Mouse (Mus musculus) embryonic fibroblast, embryonic 13.5 days (primary cell): Measurements from ENCODE around the gene Cwc27. TPM values are rescaled to one million over a fixed set of nuclear protein-coding genes. Genes with fewer than 3 reads are reported as not detected.
A peak's percentile ranks its signal among the peaks of the same experiment; 100 is the strongest.

Source experiments
- H3K27ac ChIP-seq: 2 replicates; pipeline ENCODE4 v1.5.1; 2012; ENCODE audit warnings: low read length, control low read depth, inconsistent platforms; ENCODE audit not compliant: insufficient read depth
- H3K4me1 ChIP-seq: 2 replicates; pipeline ENCODE4 v1.6.1; 2011; ENCODE audit warnings: low read length; ENCODE audit not compliant: control insufficient read depth, insufficient read depth
- H3K4me3 ChIP-seq: 2 replicates; pipeline ENCODE4 v1.5.1; 2011; ENCODE audit warnings: mild to moderate bottlenecking, control low read depth, low read length; ENCODE audit not compliant: insufficient read depth
- CTCF ChIP-seq: IDR thresholded peaks from 2 replicates; pipeline ENCODE4 v1.5.1; 2011; ENCODE audit warnings: mild to moderate bottlenecking, control low read depth, low read length, moderate library complexity, borderline replicate concordance; ENCODE audit not compliant: insufficient read depth
- POLR2A ChIP-seq: IDR thresholded peaks from 2 replicates; pipeline ENCODE4 v1.6.1; 2011; ENCODE audit warnings: low read depth, mild to moderate bottlenecking, control low read depth, low read length, moderate library complexity
- polyA plus RNA-seq: library from polyadenylated mRNA; stranded (reverse); fragments of >200 nt; gene quantifications from 2 replicates; pipeline ENCODE4 v1.2.4, GENCODE M21; 2011; ENCODE audit warnings: low read depth; ENCODE audit not compliant: missing spikeins, insufficient read length

The Cwc27 gene
- polyA plus RNA-seq = 17.6 and 21.3 TPM in 2 replicates

- peak within 1 kb of the TSS; percentile 74 for H3K27ac ChIP-seq
- H3K4me1 ChIP-seq = no peaks in the 10 kb centered on the region
- H3K4me3 ChIP-seq = peak within 1 kb of the TSS; percentile 85
- peak; percentile 79 for TF ChIP-seq POLR2A
- TF ChIP-seq CTCF = no peak
Observed at GRCm38 (mm10) chr13:104816635-104817571, at the start of gene Cwc27. Cwc27 (minus strand) TSS chr13:104817142.

- H3K27ac ChIP-seq = no peak overlapping the region
- TF ChIP-seq POLR2A (no peak), CTCF (no peak)
- peaks cover 11% of the 10 kb centered on the region; the same call in 1 of the 2 replicates for H3K4me1 ChIP-seq
- H3K4me3 ChIP-seq = no peak overlapping the region
Observed at GRCm38 (mm10) chr13:104866726-104867125, 49.8 kb upstream of the Cwc27 start.

GRCm38 (mm10) chr13:104863127-104863979 is 46.4 kb upstream of the Cwc27 start, which contains the start of gene Shisal2b:
Shisal2b (minus strand) TSS chr13:104863893.
- H3K4me1 ChIP-seq = no peaks in the 10 kb centered on the region
- peak within 1 kb of the TSS; percentile 47 for H3K4me3 ChIP-seq
- TF ChIP-seq POLR2A (no peak), CTCF (no peak)
- H3K27ac ChIP-seq = no peak within 1 kb of the TSS

- Histone ChIP-seq H3K4me3 (no peak overlapping the region), H3K4me1 (no peaks in the 10 kb centered on the region), H3K27ac (no peak overlapping the region)
- TF ChIP-seq CTCF (no peak), POLR2A (no peak)
Observed at GRCm38 (mm10) chr13:104853645-104854044, 36.7 kb upstream of the Cwc27 start.

- no peak for TF ChIP-seq POLR2A
- no peak for TF ChIP-seq CTCF
- Histone ChIP-seq H3K27ac (no peak overlapping the region), H3K4me3 (no peak overlapping the region), H3K4me1 (no peaks in the 10 kb centered on the region)
Observed at GRCm38 (mm10) chr13:104843295-104844089, 26.6 kb upstream of the Cwc27 start.

- TF ChIP-seq POLR2A = no peak
- no peak for TF ChIP-seq CTCF
- H3K4me1 ChIP-seq = no peaks in the 10 kb centered on the region
- no peak overlapping the region for H3K27ac ChIP-seq
- H3K4me3 ChIP-seq = no peak overlapping the region
Observed at GRCm38 (mm10) chr13:104841937-104842336, 25.0 kb upstream of the Cwc27 start.

- Histone ChIP-seq H3K27ac (no peak overlapping the region), H3K4me3 (no peak overlapping the region), H3K4me1 (no peaks in the 10 kb centered on the region)
- TF ChIP-seq CTCF (no peak), POLR2A (no peak)
Observed at GRCm38 (mm10) chr13:104837628-104838027, 20.7 kb upstream of the Cwc27 start.

- no peak for TF ChIP-seq POLR2A
- H3K27ac ChIP-seq = no peak overlapping the region
- no peaks in the 10 kb centered on the region for H3K4me1 ChIP-seq
- H3K4me3 ChIP-seq = no peak overlapping the region
Observed at GRCm38 (mm10) chr13:104832811-104833210, 15.9 kb upstream of the Cwc27 start.

- TF ChIP-seq CTCF (no peak), POLR2A (no peak)
- Histone ChIP-seq H3K27ac (no peak overlapping the region), H3K4me3 (no peak overlapping the region), H3K4me1 (no peaks in the 10 kb centered on the region)
Observed at GRCm38 (mm10) chr13:104825470-104825869, 8.5 kb upstream of the Cwc27 start.
